Mouse (Mus musculus) MEL (cell line): ENCODE measurements around the gene Dcbld1. TPM values are rescaled to one million over a fixed set of nuclear protein-coding genes. Genes with fewer than 3 reads are reported as not detected.

Source experiments
- DNase-seq: peaks from one replicate; pipeline ENCODE4 v3.0.0; 2011; ENCODE audit warnings: low read depth, low spot score
- H3K27ac ChIP-seq: 2 replicates; pipeline ENCODE4 v1.5.1; 2012; ENCODE audit warnings: low read depth, mild to moderate bottlenecking, control low read depth, low read length, moderate library complexity; ENCODE audit not compliant: control insufficient read depth
- H3K27me3 ChIP-seq, 2 experiments: fragments of 150-350 bp in 1 of 2; sonication (generic) in 1 of 2; 2 replicates each; pipeline ENCODE4 v1.6.1; 2012; ENCODE audit warnings: low read length in 2 of 2, mild to moderate bottlenecking in 2 of 2, improper control_type of control experiment in 1 of 2, moderate library complexity in 1 of 2; ENCODE audit not compliant: insufficient read depth in 2 of 2, control insufficient read depth in 1 of 2
- H3K36me3 ChIP-seq, 2 experiments: 2 replicates each; pipeline ENCODE4 v1.6.1; 2012 to 2014; ENCODE audit warnings: low read length in 2 of 2, improper control_type of control experiment in 1 of 2, inconsistent platforms in 1 of 2, mild to moderate bottlenecking in 1 of 2; ENCODE audit not compliant: insufficient read depth in 2 of 2, control insufficient read depth in 1 of 2
- H3K4me1 ChIP-seq, 2 experiments: fragments of 150-350 bp in 1 of 2; sonication (generic) in 1 of 2; 2 replicates each; pipeline ENCODE4 v1.6.1; 2012; ENCODE audit warnings: low read length in 2 of 2, improper control_type of control experiment in 1 of 2, mild to moderate bottlenecking in 1 of 2; ENCODE audit not compliant: insufficient read depth in 2 of 2, control insufficient read depth in 1 of 2
- H3K4me3 ChIP-seq, 2 experiments: fragments of 150-350 bp in 1 of 2; sonication (generic) in 1 of 2; 2 replicates each; pipeline ENCODE4 v1.5.1; 2012; ENCODE audit warnings: low read depth in 2 of 2, low read length in 2 of 2, mild to moderate bottlenecking in 2 of 2, moderate library complexity in 2 of 2, control low read depth in 1 of 2, improper control_type of control experiment in 1 of 2; ENCODE audit not compliant: control insufficient read depth in 1 of 2, insufficient read depth in 1 of 2
- H3K79me2 ChIP-seq: 2 replicates; pipeline ENCODE4 v1.6.1; 2012; ENCODE audit warnings: mild to moderate bottlenecking, low read length, moderate library complexity; ENCODE audit not compliant: control insufficient read depth, poor library complexity, insufficient read depth
- H3K9ac ChIP-seq: 2 replicates; pipeline ENCODE4 v1.6.1; 2012; ENCODE audit warnings: low read depth, mild to moderate bottlenecking, control low read depth, low read length, moderate library complexity; ENCODE audit not compliant: control insufficient read depth, poor library complexity, severe bottlenecking
- H3K9me3 ChIP-seq: fragments of 150-350 bp; sonication (generic); replicated peaks from 2 replicates; pipeline ENCODE4 v1.6.1; 2012; ENCODE audit warnings: mild to moderate bottlenecking, low read length, improper control_type of control experiment, moderate library complexity; ENCODE audit not compliant: insufficient read depth
- BHLHE40 ChIP-seq: IDR thresholded peaks from 2 replicates; pipeline ENCODE4 v1.6.1; 2012; ENCODE audit warnings: low read depth, mild to moderate bottlenecking, inconsistent platforms, low read length, improper control_type of control experiment, borderline replicate concordance
- CTCF ChIP-seq, 3 experiments: IDR thresholded peaks in 2 of 3; conservative IDR thresholded peaks in 1 of 3; 2 replicates each; pipeline ENCODE4 v1.5.1; 2011 to 2012; ENCODE audit warnings: low read length in 3 of 3, low read depth in 2 of 3, mild to moderate bottlenecking in 2 of 3, improper control_type of control experiment in 1 of 3, inconsistent platforms in 1 of 3, mixed read lengths in 1 of 3, moderate library complexity in 1 of 3; ENCODE audit not compliant: control insufficient read depth in 1 of 3, insufficient read depth in 1 of 3, poor library complexity in 1 of 3, severe bottlenecking in 1 of 3
- E2F4 ChIP-seq: IDR thresholded peaks from 2 replicates; pipeline ENCODE4 v1.6.1; 2011; ENCODE audit warnings: low read depth, low read length, improper control_type of control experiment, borderline replicate concordance
- ELF1 ChIP-seq: IDR thresholded peaks from 2 replicates; pipeline ENCODE4 v1.6.1; 2014; ENCODE audit warnings: low read depth, mild to moderate bottlenecking, inconsistent platforms, low read length, improper control_type of control experiment, moderate library complexity
- EP300 ChIP-seq, 2 experiments: IDR thresholded peaks; 2 replicates each; pipeline ENCODE4 v1.6.1; 2011; ENCODE audit warnings: improper control_type of control experiment in 2 of 2, low read length in 2 of 2, low read depth in 1 of 2, mild to moderate bottlenecking in 1 of 2
- ETS1 ChIP-seq: IDR thresholded peaks from 2 replicates; pipeline ENCODE4 v1.6.1; 2012; ENCODE audit warnings: low read depth, mild to moderate bottlenecking, inconsistent platforms, low read length, improper control_type of control experiment, moderate library complexity
- GABPA ChIP-seq: IDR thresholded peaks from 2 replicates; pipeline ENCODE4 v1.6.1; 2012; ENCODE audit warnings: low read depth, mild to moderate bottlenecking, inconsistent platforms, low read length, improper control_type of control experiment, moderate library complexity
- GATA1 ChIP-seq: IDR thresholded peaks from 2 replicates; pipeline ENCODE4 v1.6.1; 2011; ENCODE audit warnings: low read depth, low read length, improper control_type of control experiment
- HCFC1 ChIP-seq: IDR thresholded peaks from 2 replicates; pipeline ENCODE4 v1.6.1; 2012; ENCODE audit warnings: low read depth, mild to moderate bottlenecking, inconsistent platforms, low read length, improper control_type of control experiment, moderate library complexity
- KAT2A ChIP-seq: conservative IDR thresholded peaks from 2 replicates; pipeline ENCODE4 v1.6.1; 2012; ENCODE audit warnings: low read depth, low read length, improper control_type of control experiment, inconsistent platforms
- MAX ChIP-seq: IDR thresholded peaks from 2 replicates; pipeline ENCODE4 v1.6.1; 2011; ENCODE audit warnings: low read length, improper control_type of control experiment
- MAZ ChIP-seq: IDR thresholded peaks from 2 replicates; pipeline ENCODE4 v1.6.1; 2012; ENCODE audit warnings: low read depth, mild to moderate bottlenecking, inconsistent platforms, low read length, improper control_type of control experiment
- MYB ChIP-seq: IDR thresholded peaks from 2 replicates; pipeline ENCODE4 v1.6.1; 2011; ENCODE audit warnings: mild to moderate bottlenecking, low read depth, low read length, improper control_type of control experiment
- NRF1 ChIP-seq: IDR thresholded peaks from 2 replicates; pipeline ENCODE4 v1.6.1; 2014; ENCODE audit warnings: low read depth, mild to moderate bottlenecking, inconsistent platforms, low read length, improper control_type of control experiment, moderate library complexity; ENCODE audit not compliant: poor library complexity, insufficient read depth, severe bottlenecking
- POLR2A ChIP-seq, 2 experiments: IDR thresholded peaks; 2 replicates each; pipeline ENCODE4 v1.6.1; 2011 to 2012; ENCODE audit warnings: low read length in 2 of 2, mild to moderate bottlenecking in 2 of 2, control low read depth in 1 of 2, improper control_type of control experiment in 1 of 2, low read depth in 1 of 2, moderate library complexity in 1 of 2; ENCODE audit not compliant: control insufficient read depth in 1 of 2, insufficient read depth in 1 of 2, poor library complexity in 1 of 2
- RCOR1 ChIP-seq: IDR thresholded peaks from 2 replicates; pipeline ENCODE4 v1.6.1; 2012; ENCODE audit warnings: low read depth, mild to moderate bottlenecking, inconsistent platforms, low read length, improper control_type of control experiment
- TAL1 ChIP-seq: IDR thresholded peaks from 2 replicates; pipeline ENCODE4 v1.6.1; 2012; ENCODE audit warnings: mild to moderate bottlenecking, inconsistent platforms, low read length, moderate library complexity, mixed read lengths
- TBP ChIP-seq: IDR thresholded peaks from 2 replicates; pipeline ENCODE4 v1.8.0; 2011; ENCODE audit warnings: low read depth, low read length, improper control_type of control experiment
- TCF12 ChIP-seq: IDR thresholded peaks from 2 replicates; pipeline ENCODE4 v1.6.1; 2014; ENCODE audit warnings: low read depth, mild to moderate bottlenecking, inconsistent platforms, low read length, improper control_type of control experiment, moderate library complexity
- UBTF ChIP-seq: IDR thresholded peaks from 2 replicates; pipeline ENCODE4 v1.6.1; 2012; ENCODE audit warnings: low read depth, mild to moderate bottlenecking, inconsistent platforms, low read length, improper control_type of control experiment, moderate library complexity, borderline replicate concordance; ENCODE audit not compliant: insufficient read depth
- ZNF384 ChIP-seq: IDR thresholded peaks from 2 replicates; pipeline ENCODE4 v1.6.1; 2012; ENCODE audit warnings: low read depth, mild to moderate bottlenecking, inconsistent platforms, low read length, improper control_type of control experiment
- polyA plus RNA-seq, 2 experiments: library from polyadenylated mRNA; stranded (reverse) in 1 of 2; unstranded in 1 of 2; fragments of >175 nt in 1 of 2; fragments of >200 nt in 1 of 2; gene quantifications; 2 replicates each; pipeline versions ENCODE4 v1.2.1 to v1.2.4; 2012; ENCODE audit warnings: low replicate concordance in 2 of 2, low read depth in 1 of 2; ENCODE audit not compliant: insufficient read length in 2 of 2, insufficient read depth in 1 of 2, missing spikeins in 1 of 2
- total RNA-seq: library from RNA; depleted of rRNA; stranded (reverse); fragments of 300-350 nt; gene quantifications from 2 replicates; pipeline ENCODE4 v1.2.3, GENCODE M21; 2012

The Dcbld1 gene
- total and polyA plus RNA-seq, 3 experiments = 4.0 to 7.1 TPM; not detected in 1

GRCm38 (mm10) chr10:52260209-52260608, 26.8 kb downstream of the Dcbld1 start:
- H3K9ac ChIP-seq = no peak overlapping the region
- H3K27me3 ChIP-seq = no peaks in the 10 kb centered on the region
- peaks cover 11 to 21% of the 10 kb centered on the region in 2 experiments for H3K4me1 ChIP-seq
- no peak overlapping the region for H3K27ac ChIP-seq
- no peaks in the 10 kb centered on the region for H3K79me2 ChIP-seq
- no peak overlapping the region for H3K4me3 ChIP-seq
- no peak for DNase-seq
- H3K9me3 ChIP-seq = no peaks in the 10 kb centered on the region
- peaks cover 0 to 19% of the 10 kb centered on the region in 2 experiments; a peak in 3 of 4 replicates for H3K36me3 ChIP-seq
- TF ChIP-seq ETS1 (peak; percentile 55), GATA1 (peak; percentile 69), EP300 (IDR thresholded peaks at IDR 0.05; ENCODE audit: low read depth in 1 of 2, low read length in 2 of 2) (peak; percentile 32 to 64; a peak in 2 of 4 replicates), RCOR1 (0 out of 2 replicates have a peak, but pooled peaks have one; percentile 11), TCF12 (peak; percentile 29; the same call in 1 of the 2 replicates), ZNF384 (no peak)
- TF ChIP-seq, all 39 proteins: peak for 5

GRCm38 (mm10) chr10:52264162-52264561, 30.7 kb downstream of the Dcbld1 start:
- no peak for DNase-seq
- H3K9ac ChIP-seq = no peak overlapping the region
- H3K79me2 ChIP-seq = no peaks in the 10 kb centered on the region
- TF ChIP-seq MYB (no peak), HCFC1 (no peak), CTCF (IDR thresholded peaks at IDR 0.05 in 2 of 3, conservative IDR thresholded peaks at IDR 0.05 in 1 of 3; ENCODE audit: control insufficient read depth in 1 of 3, insufficient read depth in 1 of 3, low read depth in 2 of 3, low read length in 3 of 3, poor library complexity in 1 of 3, severe bottlenecking in 1 of 3) (no peak), UBTF (no peak), NRF1 (no peak), POLR2A (IDR thresholded peaks at IDR 0.05; ENCODE audit: control insufficient read depth in 1 of 2, insufficient read depth in 1 of 2, low read depth in 1 of 2, low read length in 2 of 2, poor library complexity in 1 of 2) (no peak), MAZ (no peak), GABPA (no peak), TAL1 (no peak), BHLHE40 (no peak), ELF1 (no peak), ZNF384 (no peak), TBP (no peak), GATA1 (no peak), KAT2A (no peak), MAX (no peak), E2F4 (no peak), TCF12 (no peak)
- no peak overlapping the region for H3K4me3 ChIP-seq
- no peaks in the 10 kb centered on the region for H3K9me3 ChIP-seq
- no peak overlapping the region for H3K27ac ChIP-seq
- H3K4me1 ChIP-seq = peaks cover 13 to 21% of the 10 kb centered on the region in 2 experiments
- peaks cover 0 to 22% of the 10 kb centered on the region in 2 experiments; a peak in 3 of 4 replicates for H3K36me3 ChIP-seq
- no peaks in the 10 kb centered on the region for H3K27me3 ChIP-seq
